Mouse (Mus musculus): ENCODE data around the gene Trmt13. TPM values are rescaled to one million over a fixed set of nuclear protein-coding genes. Genes with fewer than 3 reads are reported as not detected.
A peak's percentile ranks its signal among the peaks of the same experiment; 100 is the strongest.
"Not testable (repeated sequence)": the region's sequence is repeated elsewhere in the genome, so short reads cannot be mapped to it uniquely, and the experiment has no call there.

The Trmt13 gene
- total RNA-seq, 2 experiments from 2014 or later, result 5.1 to 6.1 TPM

DNA sequence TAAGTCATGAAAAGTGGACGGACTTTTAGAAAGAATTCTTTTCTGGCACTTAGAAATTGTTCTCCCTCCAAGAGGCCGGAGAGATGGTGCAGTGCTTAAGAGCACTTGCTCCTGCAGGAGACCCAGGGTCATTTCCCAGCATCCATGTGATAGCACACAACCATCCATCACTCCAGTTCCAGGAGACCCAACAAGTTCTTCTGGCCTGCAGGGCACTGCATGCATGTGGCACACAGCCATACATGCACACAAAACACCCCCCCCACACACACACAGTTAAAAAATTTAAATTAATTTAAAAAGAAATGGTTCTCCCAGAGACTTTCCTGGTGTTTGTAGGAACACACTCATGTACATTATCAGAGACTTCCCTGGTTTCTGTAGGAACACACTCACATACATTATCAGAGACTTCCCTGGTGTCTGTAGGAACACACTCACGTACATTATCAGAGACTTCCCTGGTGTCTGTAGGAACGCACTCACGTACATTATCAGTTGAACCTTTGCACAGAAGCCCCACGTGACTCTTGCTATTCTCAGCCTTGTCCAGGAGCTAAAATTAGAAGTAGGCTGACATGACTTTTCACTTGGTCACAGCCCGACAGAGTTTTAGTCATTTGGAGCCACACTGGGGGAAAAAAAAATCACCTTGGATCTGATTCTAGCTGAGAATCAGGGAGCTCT lies 51.8 kb downstream of the Trmt13 start, which contains the start of gene Lrrc39:
TSS of gene Lrrc39 (plus strand) at position 566 of the 687 bp plus-strand sequence.
- intact Hi-C loops (cut with DNase I), result loop anchor here (2.0 kb wide), 1 partner anchor 54 kb away; the partner anchor contains the start of gene Rtca

GRCm38 (mm10) chr3:116561315-116561714 lies 53.1 kb downstream of the Trmt13 start:
- intact Hi-C loops (cut with DNase I), result not testable (repeated sequence)
- peak in 1 of 2 experiments; percentile 39 for DNase-seq

More for the DNA sequence above, 51.8 kb downstream of the Trmt13 start, which contains the start of gene Lrrc39:
- peak in 1 of 2 experiments; percentile 16 for DNase-seq

- DNase-seq, result no peak
Observed at GRCm38 (mm10) chr3:116551362-116551761, 63.0 kb downstream of the Trmt13 start.

GRCm38 (mm10) chr3:116547430-116547829 lies 67.0 kb downstream of the Trmt13 start:
- DNase-seq, result no peak
- intact Hi-C loops (cut with DNase I), result no loop called here

More at GRCm38 (mm10) chr3:116551362-116551761, 63.0 kb downstream of the Trmt13 start:
- intact Hi-C loops (cut with DNase I), result no loop called here

DNA sequence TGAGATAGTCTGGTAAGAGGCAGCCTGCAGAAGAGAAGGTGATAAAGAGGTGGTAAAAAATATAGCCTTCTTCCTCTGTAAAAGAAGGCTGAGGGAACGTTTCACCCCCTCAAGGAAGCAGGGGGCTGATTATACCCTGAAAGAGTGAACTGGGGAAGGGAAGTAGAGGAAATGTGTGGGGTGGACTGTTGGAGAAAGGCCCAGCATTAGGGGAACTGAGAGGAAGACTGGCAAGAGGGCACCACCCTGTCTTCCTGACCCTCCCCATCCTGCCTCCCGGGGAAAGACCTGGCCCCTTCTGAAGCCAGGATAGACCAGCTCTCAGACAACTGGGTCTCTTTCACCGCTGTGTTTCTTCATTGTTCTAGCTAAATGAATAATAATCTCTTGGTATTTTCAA lies 71.9 kb downstream of the Trmt13 start:
- intact Hi-C loops (cut with DNase I), result no loop called here
- DNase-seq, result no peak

DNA sequence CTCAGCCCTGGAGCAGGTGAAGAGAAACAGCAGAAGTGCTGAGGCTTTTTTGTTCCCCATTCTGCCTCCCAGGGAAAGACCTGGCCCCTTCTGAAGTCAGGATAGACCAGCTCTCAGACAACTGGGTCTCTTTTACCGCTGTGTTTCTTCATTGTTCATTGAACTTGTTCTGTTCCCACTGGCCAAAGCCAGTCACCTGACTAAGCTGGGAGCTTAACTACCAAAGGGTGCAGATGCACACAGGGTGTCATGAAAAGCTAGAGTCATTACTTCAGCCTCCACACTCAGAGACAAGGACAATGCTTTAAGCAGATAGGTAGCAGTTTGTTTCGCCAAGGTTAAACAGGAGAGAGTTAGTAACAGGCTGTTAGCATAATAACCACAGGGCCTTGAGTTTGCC lies 72.3 kb downstream of the Trmt13 start:
- intact Hi-C loops (cut with DNase I), result no loop called here

GRCm38 (mm10) chr3:116537200-116537573 lies 77.2 kb downstream of the Trmt13 start:
- intact Hi-C loops (cut with DNase I), result no loop called here
- no peak for DNase-seq

More for the DNA sequence above, 72.3 kb downstream of the Trmt13 start:
- no peak for DNase-seq

- intact Hi-C loops (cut with DNase I), result no loop called here
- DNase-seq, result peak; percentile 50 to 56
Observed at GRCm38 (mm10) chr3:116536428-116537199, 77.8 kb downstream of the Trmt13 start.

Other genes with a start within 250 kb of the Trmt13 start
- 1 to 10 TPM; 3.0 to 4.6 TPM for gene Cdc14a, start 190.6 kb downstream of the Trmt13 start, total RNA-seq (2021)
- 10 to 100 TPM; 20.2 to 21.0 TPM for gene Rtca, start 106.4 kb downstream of the Trmt13 start, total RNA-seq (2021)
- gene Dbt, start 101.5 kb downstream of the Trmt13 start, total RNA-seq (2021), result 10 to 100 TPM; 59.8 to 62.9 TPM
- 10 to 100 TPM; 74.1 to 75.1 TPM for gene Lrrc39, start 51.6 kb downstream of the Trmt13 start, total RNA-seq (2021)
- 1 to 10 TPM; 2.4 to 2.8 TPM for gene Sass6, start 19.6 kb downstream of the Trmt13 start, total RNA-seq (2021)
- 10 to 100 TPM; 19.7 to 21.5 TPM for gene Mfsd14a, start 48.1 kb upstream of the Trmt13 start, total RNA-seq (2021)
- not detected for gene Gm43191, start 66.7 kb upstream of the Trmt13 start, total RNA-seq (2021)
- gene Slc35a3, start 98.2 kb upstream of the Trmt13 start, total RNA-seq (2021), result 10 to 100 TPM; 12.8 to 15.3 TPM
- gene Agl, start 193.6 kb upstream of the Trmt13 start, total RNA-seq (2021), result 100 to 1,000 TPM; 189 to 212 TPM
- 1 to 10 TPM; 2.7 to 5.0 TPM for gene Frrs1, start 244.9 kb upstream of the Trmt13 start, total RNA-seq (2021)